Mouse (Mus musculus) kidney, postnatal 4 days (tissue): ENCODE measurements around the gene Adgrl1.

Source experiments
- DNase-seq, 2 experiments: peaks; one replicate each; pipeline ENCODE4 v3.0.0; 2021; ENCODE audit warnings: mixed read lengths in 2 of 2

The Adgrl1 gene

GRCm38 (mm10) chr8:83901566-83902485, 1.9 kb downstream of the Adgrl1 start:
- no peak for DNase-seq

DNA sequence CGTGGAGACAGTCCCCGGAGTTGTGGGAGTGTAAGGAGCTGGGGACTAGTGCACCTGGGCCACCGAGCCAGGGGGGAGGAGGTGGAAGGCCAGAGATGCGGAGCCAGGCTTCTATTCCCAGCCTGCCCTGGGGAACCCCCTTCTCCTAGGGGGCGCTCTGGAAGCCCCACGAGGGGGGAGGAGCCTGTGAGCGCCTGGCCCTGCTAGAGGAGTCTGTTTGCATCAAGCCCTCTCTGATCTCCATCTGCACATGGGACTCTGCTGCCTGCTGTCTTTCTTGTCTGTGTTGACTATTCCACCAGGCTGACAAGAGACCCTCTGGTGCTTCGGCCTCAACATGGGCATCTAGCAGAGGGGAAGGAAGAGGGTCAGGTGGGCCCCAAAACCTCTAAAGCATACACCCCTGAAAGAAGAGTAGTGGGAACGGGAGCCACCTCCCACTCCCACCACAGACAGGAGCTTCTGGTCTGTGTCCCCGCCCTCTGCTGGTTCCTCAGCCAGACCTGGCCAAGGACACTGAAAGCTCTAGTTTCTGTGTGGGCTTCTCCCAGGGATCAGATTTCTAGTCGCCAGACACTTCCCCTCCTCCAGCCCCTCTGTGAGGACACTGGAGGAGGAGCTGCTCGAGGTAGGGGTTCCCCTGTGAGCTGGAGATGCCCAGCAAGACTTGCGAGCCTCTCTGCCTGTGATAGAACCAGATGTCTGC, 3.2 kb downstream of the Adgrl1 start:
- peak; percentile 56 to 70 for DNase-seq

- no peak for DNase-seq
Observed at GRCm38 (mm10) chr8:83908583-83908982, 8.7 kb downstream of the Adgrl1 start.

DNA sequence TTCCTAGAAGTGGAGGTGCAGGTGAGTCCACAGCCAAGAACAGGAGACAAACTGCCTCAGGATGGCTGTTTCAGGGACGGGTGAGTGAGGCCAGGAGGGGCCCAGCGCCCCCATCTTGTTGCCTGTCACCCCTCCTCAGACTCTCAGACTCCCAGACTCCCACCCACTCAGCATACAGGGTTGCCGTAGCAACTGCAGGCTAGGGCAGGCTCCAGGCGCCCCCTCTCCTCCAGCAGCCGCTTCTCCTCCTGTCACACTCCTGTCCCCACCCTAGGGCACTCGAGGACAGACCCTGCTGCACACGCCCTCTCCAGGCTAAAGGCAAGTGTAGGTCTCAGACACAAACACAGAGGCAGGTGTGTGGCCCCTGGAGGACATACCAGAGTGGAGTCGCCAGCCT, 9.4 kb downstream of the Adgrl1 start:
- no peak for DNase-seq

DNA sequence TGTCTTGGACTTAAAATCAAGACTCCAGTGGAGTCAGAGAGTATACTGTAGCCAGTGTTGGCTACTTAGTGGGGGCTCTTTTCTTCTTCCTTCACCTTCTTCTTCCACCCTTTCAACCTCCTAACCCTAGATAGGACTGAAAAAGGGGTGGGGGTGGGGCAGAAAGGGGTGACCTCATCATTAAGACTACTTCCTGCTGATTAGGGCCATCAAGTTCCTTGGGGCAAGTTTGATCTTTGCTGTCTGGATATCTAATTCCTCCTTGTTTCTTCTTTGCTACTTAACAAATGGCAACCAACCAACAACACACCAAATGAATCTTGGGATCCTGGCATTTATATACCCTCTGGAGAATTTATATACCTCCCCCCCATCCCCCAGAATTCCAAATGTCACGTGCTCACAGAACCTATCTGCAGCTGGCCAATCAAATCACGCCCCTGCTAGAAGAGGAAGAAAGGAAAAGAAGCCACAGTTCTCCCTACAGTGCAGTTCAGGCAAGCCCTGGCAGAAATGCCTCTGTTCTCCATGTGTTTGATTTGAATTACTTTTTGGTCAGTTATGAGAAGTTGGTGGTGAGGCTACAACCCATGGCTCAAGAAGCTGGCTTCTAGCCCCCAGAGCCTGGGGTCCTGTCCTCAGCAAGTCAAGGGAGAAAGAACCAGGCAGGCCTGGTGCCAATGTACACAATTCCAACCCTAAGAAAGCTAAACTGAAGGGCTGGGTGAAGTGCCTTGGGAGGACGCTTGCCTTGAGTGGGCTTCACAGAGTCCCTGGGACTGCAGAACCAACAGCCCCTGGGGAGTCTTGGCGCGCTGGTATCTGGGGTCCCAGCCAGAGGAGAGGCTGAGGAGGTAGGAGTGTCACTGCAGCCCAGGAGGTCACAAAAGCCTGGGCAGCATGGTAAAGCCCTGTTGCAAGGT, 12.2 kb downstream of the Adgrl1 start:
- no peak for DNase-seq

DNA sequence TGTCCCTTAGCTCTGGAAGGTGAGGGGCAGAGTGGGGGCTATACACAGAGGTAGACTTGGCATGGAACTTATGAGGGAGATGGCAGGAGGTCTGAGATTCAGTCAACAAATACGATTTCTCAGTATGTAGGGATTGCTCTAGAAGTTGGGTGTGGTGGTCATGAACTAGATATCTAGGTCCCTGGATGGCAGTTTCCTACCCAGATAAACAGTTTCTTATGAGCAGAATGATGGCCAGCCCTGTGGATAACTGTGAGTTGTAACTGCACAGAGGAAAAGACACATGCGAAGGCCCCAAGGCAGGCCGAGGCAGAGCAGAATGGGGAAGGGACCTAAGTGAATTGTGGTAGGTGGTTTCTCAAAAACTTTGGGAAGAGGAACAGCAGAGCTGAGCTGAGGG, 14.3 kb downstream of the Adgrl1 start:
- DNase-seq, result no peak

- DNase-seq, result peak; percentile 36 to 43
Observed at GRCm38 (mm10) chr8:83914860-83915259, 15.0 kb downstream of the Adgrl1 start.

- DNase-seq, result no peak
Observed at GRCm38 (mm10) chr8:83916015-83916414, 16.1 kb downstream of the Adgrl1 start.

DNA sequence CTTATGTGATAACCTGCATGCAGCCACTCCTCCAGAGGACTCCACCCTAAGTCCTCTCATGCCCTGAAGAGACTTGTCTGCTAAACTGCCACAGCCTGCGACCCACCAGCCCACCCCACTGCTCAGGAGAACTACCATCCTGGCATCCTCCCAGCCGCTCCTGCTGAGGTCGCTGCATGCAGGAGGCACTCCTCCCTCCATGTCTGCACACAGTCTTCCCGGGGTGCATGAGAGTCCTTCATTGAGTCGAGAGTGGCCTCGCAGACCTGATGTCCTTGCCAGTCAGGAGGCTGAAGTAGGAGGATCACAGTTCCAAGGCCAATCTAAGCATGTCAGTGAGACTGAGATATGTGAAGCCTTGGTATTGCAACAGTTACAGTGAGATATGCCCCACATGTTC, 17.7 kb downstream of the Adgrl1 start:
- DNase-seq, result no peak

GRCm38 (mm10) chr8:83921558-83921957, 21.7 kb downstream of the Adgrl1 start:
- DNase-seq, result peak; percentile 89

DNA sequence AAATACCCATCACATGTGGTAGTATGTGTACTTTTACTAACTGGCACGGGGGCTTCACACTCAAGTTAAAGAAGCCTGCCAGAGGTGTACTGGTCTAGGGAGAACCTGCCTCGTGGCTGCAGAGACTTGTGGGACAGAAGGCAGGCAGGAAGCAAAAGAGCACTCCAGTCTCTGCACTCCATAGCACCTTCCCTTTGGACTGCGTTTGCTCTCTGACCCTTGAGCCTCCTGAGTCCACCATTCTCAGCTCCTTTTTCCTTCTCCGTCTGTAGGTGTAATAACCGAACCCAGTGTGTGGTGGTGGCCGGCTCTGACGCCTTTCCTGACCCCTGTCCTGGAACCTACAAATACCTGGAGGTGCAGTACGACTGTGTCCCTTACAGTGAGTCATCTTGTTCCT, 22.8 kb downstream of the Adgrl1 start:
- DNase-seq, result no peak

DNA sequence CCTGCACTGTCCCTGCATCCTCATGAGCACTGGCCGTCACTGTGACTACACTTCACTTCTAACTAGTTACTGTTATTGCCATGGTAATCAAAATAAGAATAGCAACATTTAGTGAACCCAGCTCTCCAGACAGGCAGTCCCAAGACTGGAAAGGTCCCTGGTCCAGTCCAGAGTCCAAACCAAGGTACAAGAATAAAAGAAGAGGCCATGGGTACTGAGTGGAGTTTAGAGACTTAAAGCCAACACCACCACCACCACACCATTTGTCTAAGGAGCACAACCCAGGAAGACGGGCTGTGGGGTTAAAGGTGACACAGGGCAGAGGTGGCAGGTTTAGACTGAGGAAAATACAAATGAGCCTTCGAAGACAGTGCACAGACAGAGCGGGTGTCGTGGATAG, 24.7 kb downstream of the Adgrl1 start:
- no peak for DNase-seq

GRCm38 (mm10) chr8:83926266-83926665, 26.4 kb downstream of the Adgrl1 start:
- DNase-seq, result peak in 1 of 2 experiments; percentile 48

DNA sequence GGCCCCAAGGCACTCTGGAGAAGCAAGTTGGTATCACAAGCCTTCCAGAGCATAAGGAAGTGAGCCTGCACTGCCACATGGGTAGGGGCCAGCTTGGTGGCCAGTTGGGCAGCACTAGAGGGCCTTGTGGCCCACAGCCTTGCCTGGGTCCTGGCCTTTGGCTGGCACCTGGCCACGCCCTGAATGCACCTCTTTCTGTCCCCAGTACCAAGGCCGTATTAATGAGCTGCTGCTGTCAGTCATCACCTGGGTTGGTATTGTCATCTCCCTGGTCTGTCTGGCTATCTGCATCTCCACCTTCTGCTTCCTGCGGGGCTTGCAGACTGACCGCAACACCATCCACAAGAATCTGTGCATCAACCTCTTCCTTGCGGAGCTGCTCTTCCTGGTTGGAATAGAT, 34.3 kb downstream of the Adgrl1 start:
- no peak for DNase-seq

DNA sequence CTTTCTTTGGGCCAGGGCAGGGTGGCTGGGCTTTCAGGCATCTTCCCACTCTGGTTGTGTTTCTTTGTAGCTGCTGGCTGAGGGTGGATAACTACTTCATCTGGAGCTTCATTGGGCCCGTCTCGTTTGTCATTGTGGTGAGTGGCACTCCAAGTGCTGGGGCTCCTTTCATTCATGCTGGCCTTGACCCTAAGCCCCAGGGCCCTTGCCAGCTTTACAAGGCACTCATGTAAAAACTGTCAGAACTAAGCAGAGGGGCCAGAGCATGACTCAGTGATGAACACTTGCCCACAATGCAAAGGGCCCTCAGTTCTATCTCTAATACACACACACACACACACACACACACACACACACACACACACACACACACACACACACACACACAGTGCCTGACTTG, 35.1 kb downstream of the Adgrl1 start:
- DNase-seq, result no peak

DNA sequence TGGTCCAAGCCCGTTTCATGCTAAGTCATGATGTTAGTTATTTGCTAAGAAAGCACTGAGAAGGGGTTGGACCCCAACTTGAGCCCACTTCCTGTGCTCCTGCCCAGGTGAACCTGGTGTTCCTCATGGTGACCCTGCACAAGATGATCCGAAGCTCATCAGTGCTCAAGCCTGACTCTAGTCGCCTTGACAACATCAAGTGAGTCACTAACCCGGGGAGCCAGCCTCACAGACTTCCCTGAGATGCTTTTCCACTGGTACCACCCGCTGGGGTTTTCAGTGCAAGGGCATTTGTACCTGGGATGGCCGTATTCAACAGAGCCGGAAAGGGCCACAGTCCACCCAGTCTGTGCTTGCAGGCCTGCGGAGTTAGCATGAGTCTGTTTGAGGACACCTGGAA, 35.5 kb downstream of the Adgrl1 start:
- no peak for DNase-seq

DNA sequence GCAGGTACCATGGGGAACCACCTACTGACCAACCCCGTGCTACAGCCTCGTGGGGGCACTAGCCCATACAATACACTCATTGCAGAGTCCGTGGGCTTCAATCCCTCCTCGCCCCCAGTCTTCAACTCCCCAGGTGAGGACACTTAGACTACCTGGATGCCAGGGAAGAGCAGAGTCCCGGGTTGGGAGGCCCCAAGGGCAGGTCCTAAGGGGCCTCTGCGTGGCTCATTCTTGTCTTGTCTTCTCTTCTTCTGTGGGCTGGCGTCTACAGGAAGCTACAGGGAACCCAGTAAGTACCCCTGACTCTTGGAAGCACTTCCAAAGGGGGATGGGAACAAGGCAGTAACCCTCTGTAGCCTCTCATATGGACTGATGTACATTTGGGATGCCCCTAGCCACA, 37.7 kb downstream of the Adgrl1 start:
- no peak for DNase-seq

GRCm38 (mm10) chr8:83938330-83938729, 38.4 kb downstream of the Adgrl1 start:
- peak in 1 of 2 experiments; percentile 2 for DNase-seq

- DNase-seq, result no peak
Observed at GRCm38 (mm10) chr8:83941066-83941677, 41.3 kb downstream of the Adgrl1 start.

GRCm38 (mm10) chr8:83942446-83942845, 42.5 kb downstream of the Adgrl1 start:
- no peak for DNase-seq

- DNase-seq, result no peak
Observed at GRCm38 (mm10) chr8:83945540-83945939, 45.6 kb downstream of the Adgrl1 start.

- no peak for DNase-seq
Observed at GRCm38 (mm10) chr8:83954749-83955105, 54.8 kb downstream of the Adgrl1 start.
